Mouse (Mus musculus): ENCODE data around the gene Pm20d1. TPM values are rescaled to one million over a fixed set of nuclear protein-coding genes. Genes with fewer than 3 reads are reported as not detected.

Pm20d1 gene
- polyA plus RNA-seq, 1 experiment from 2014 or later = 0.72 TPM

GRCm38 (mm10) chr1:131820887-131821328, 23.7 kb downstream of the Pm20d1 start:
- no peak overlapping the region for H3K4me3 ChIP-seq (ENCODE audit: low read depth, low read length)
- ATAC-seq (ENCODE audit: insufficient read depth, low FRiP score, low TSS enrichment) = no peak
- WGBS = 77% methylated on average over 10 of the region's 10 CpGs
- no peak overlapping the region for H3K9ac ChIP-seq (ENCODE audit: low read length)
- H3K9me3 ChIP-seq (ENCODE audit: control insufficient read depth, low read length) = no peaks in the 10 kb centered on the region
- no peak overlapping the region for H3K27ac ChIP-seq (ENCODE audit: low read depth, low read length)
- no peak for DNase-seq (ENCODE audit: low spot score)
- H3K4me2 ChIP-seq (ENCODE audit: low read depth) = no peak overlapping the region
- no peaks in the 10 kb centered on the region for H3K36me3 ChIP-seq (ENCODE audit: control insufficient read depth, insufficient read depth, low read length)
- no peaks in the 10 kb centered on the region for H3K4me1 ChIP-seq (ENCODE audit: control insufficient read depth, insufficient read depth, low read length)
- H3K27me3 ChIP-seq (ENCODE audit: control insufficient read depth, insufficient read depth, low read length) = no peaks in the 10 kb centered on the region

GRCm38 (mm10) chr1:131822292-131822691, 25.1 kb downstream of the Pm20d1 start:
- 83% methylated on average over 8 of the region's 8 CpGs for WGBS
- Histone ChIP-seq H3K4me2 (ENCODE audit: low read depth) (no peak overlapping the region), H3K9ac (ENCODE audit: low read length) (no peak overlapping the region), H3K27ac (ENCODE audit: low read depth, low read length) (no peak overlapping the region), H3K9me3 (ENCODE audit: control insufficient read depth, low read length) (no peaks in the 10 kb centered on the region), H3K4me1 (ENCODE audit: control insufficient read depth, insufficient read depth, low read length) (no peaks in the 10 kb centered on the region), H3K4me3 (ENCODE audit: low read depth, low read length) (no peak overlapping the region), H3K36me3 (ENCODE audit: control insufficient read depth, insufficient read depth, low read length) (no peaks in the 10 kb centered on the region), H3K27me3 (ENCODE audit: control insufficient read depth, insufficient read depth, low read length) (no peaks in the 10 kb centered on the region)
- DNase-seq (ENCODE audit: low spot score) = no peak
- ATAC-seq (ENCODE audit: insufficient read depth, low FRiP score, low TSS enrichment) = no peak

- no peaks in the 10 kb centered on the region for H3K9me3 ChIP-seq (ENCODE audit: control insufficient read depth, low read length)
- no peak overlapping the region for H3K9ac ChIP-seq (ENCODE audit: low read length)
- H3K4me1 ChIP-seq (ENCODE audit: control insufficient read depth, insufficient read depth, low read length) = no peaks in the 10 kb centered on the region
- no peak overlapping the region for H3K4me3 ChIP-seq (ENCODE audit: low read depth, low read length)
- H3K27ac ChIP-seq (ENCODE audit: low read depth, low read length) = no peak overlapping the region
- 85% methylated on average over 1 of the region's 1 CpGs for WGBS
- H3K36me3 ChIP-seq (ENCODE audit: control insufficient read depth, insufficient read depth, low read length) = no peaks in the 10 kb centered on the region
- no peaks in the 10 kb centered on the region for H3K27me3 ChIP-seq (ENCODE audit: control insufficient read depth, insufficient read depth, low read length)
- DNase-seq (ENCODE audit: low spot score) (no peak), ATAC-seq (ENCODE audit: insufficient read depth, low FRiP score, low TSS enrichment) (no peak)
- no peak overlapping the region for H3K4me2 ChIP-seq (ENCODE audit: low read depth)
Observed at GRCm38 (mm10) chr1:131822856-131823492, 25.8 kb downstream of the Pm20d1 start.

GRCm38 (mm10) chr1:131823563-131823962, 26.4 kb downstream of the Pm20d1 start:
- Histone ChIP-seq H3K4me1 (ENCODE audit: control insufficient read depth, insufficient read depth, low read length) (no peaks in the 10 kb centered on the region), H3K9ac (ENCODE audit: low read length) (no peak overlapping the region), H3K27ac (ENCODE audit: low read depth, low read length) (no peak overlapping the region), H3K9me3 (ENCODE audit: control insufficient read depth, low read length) (no peaks in the 10 kb centered on the region), H3K4me3 (ENCODE audit: low read depth, low read length) (no peak overlapping the region), H3K36me3 (ENCODE audit: control insufficient read depth, insufficient read depth, low read length) (no peaks in the 10 kb centered on the region), H3K27me3 (ENCODE audit: control insufficient read depth, insufficient read depth, low read length) (no peaks in the 10 kb centered on the region), H3K4me2 (ENCODE audit: low read depth) (no peak overlapping the region)
- 46% methylated on average over 5 of the region's 5 CpGs for WGBS
- ATAC-seq (ENCODE audit: insufficient read depth, low FRiP score, low TSS enrichment) = no peak
- no peak for DNase-seq (ENCODE audit: low spot score)

- Histone ChIP-seq H3K4me2 (ENCODE audit: low read depth) (no peak overlapping the region), H3K4me3 (ENCODE audit: low read depth, low read length) (no peak overlapping the region), H3K9me3 (ENCODE audit: control insufficient read depth, low read length) (no peaks in the 10 kb centered on the region), H3K9ac (ENCODE audit: low read length) (no peak overlapping the region), H3K36me3 (ENCODE audit: control insufficient read depth, insufficient read depth, low read length) (no peaks in the 10 kb centered on the region), H3K4me1 (ENCODE audit: control insufficient read depth, insufficient read depth, low read length) (peaks cover 5% of the 10 kb centered on the region; the same call in 1 of the 2 replicates), H3K27me3 (ENCODE audit: control insufficient read depth, insufficient read depth, low read length) (no peaks in the 10 kb centered on the region), H3K27ac (ENCODE audit: low read depth, low read length) (no peak overlapping the region)
- no peak for DNase-seq (ENCODE audit: low spot score)
- 76% methylated on average over 11 of the region's 11 CpGs for WGBS
- no peak for ATAC-seq (ENCODE audit: insufficient read depth, low FRiP score, low TSS enrichment)
Observed at GRCm38 (mm10) chr1:131824528-131825181, 27.5 kb downstream of the Pm20d1 start.

GRCm38 (mm10) chr1:131827207-131827786, 30.1 kb downstream of the Pm20d1 start, which contains the start of gene Slc41a1:
Slc41a1 (plus strand) TSS chr1:131827493.
- peak; percentile 62 for ATAC-seq (ENCODE audit: insufficient read depth, low FRiP score, low TSS enrichment)
- no peak for DNase-seq (ENCODE audit: low spot score)
- WGBS = 3% methylated on average over 25 of the region's 25 CpGs

GRCm38 (mm10) chr1:131827787-131828258, 30.6 kb downstream of the Pm20d1 start:
- peak overlapping the region; percentile 44; the same call in 1 of the 2 replicates for H3K27ac ChIP-seq (ENCODE audit: low read depth, low read length)
- ATAC-seq (ENCODE audit: insufficient read depth, low FRiP score, low TSS enrichment) = peak; percentile 94
- H3K4me1 ChIP-seq (ENCODE audit: control insufficient read depth, insufficient read depth, low read length) = peaks cover 5% of the 10 kb centered on the region; the same call in 1 of the 2 replicates
- peak overlapping the region; percentile 82 for H3K4me3 ChIP-seq (ENCODE audit: low read depth, low read length)
- DNase-seq (ENCODE audit: low spot score) = peak; percentile 98
- no peaks in the 10 kb centered on the region for H3K9me3 ChIP-seq (ENCODE audit: control insufficient read depth, low read length)
- 0% methylated on average over 30 of the region's 36 CpGs for WGBS
- H3K4me2 ChIP-seq (ENCODE audit: low read depth) = peak overlapping the region; percentile 66
- H3K9ac ChIP-seq (ENCODE audit: low read length) = peak overlapping the region; percentile 86
- no peaks in the 10 kb centered on the region for H3K36me3 ChIP-seq (ENCODE audit: control insufficient read depth, insufficient read depth, low read length)
- no peaks in the 10 kb centered on the region for H3K27me3 ChIP-seq (ENCODE audit: control insufficient read depth, insufficient read depth, low read length)

More at GRCm38 (mm10) chr1:131827207-131827786, 30.1 kb downstream of the Pm20d1 start, which contains the start of gene Slc41a1:
- H3K9ac ChIP-seq (ENCODE audit: low read length) = peak within 1 kb of the TSS; percentile 86
- peak within 1 kb of the TSS; percentile 82 for H3K4me3 ChIP-seq (ENCODE audit: low read depth, low read length)
- peaks cover 5% of the 10 kb centered on the region; the same call in 1 of the 2 replicates for H3K4me1 ChIP-seq (ENCODE audit: control insufficient read depth, insufficient read depth, low read length)
- no peaks in the 10 kb centered on the region for H3K9me3 ChIP-seq (ENCODE audit: control insufficient read depth, low read length)
- no peaks in the 10 kb centered on the region for H3K27me3 ChIP-seq (ENCODE audit: control insufficient read depth, insufficient read depth, low read length)
- H3K36me3 ChIP-seq (ENCODE audit: control insufficient read depth, insufficient read depth, low read length) = no peaks in the 10 kb centered on the region
- peak within 1 kb of the TSS; percentile 44; the same call in 1 of the 2 replicates for H3K27ac ChIP-seq (ENCODE audit: low read depth, low read length)
- H3K4me2 ChIP-seq (ENCODE audit: low read depth) = peak within 1 kb of the TSS; percentile 66

GRCm38 (mm10) chr1:131828297-131829126, 31.3 kb downstream of the Pm20d1 start:
- Histone ChIP-seq H3K4me2 (ENCODE audit: low read depth) (peak overlapping the region; percentile 66), H3K36me3 (ENCODE audit: control insufficient read depth, insufficient read depth, low read length) (no peaks in the 10 kb centered on the region), H3K9ac (ENCODE audit: low read length) (peak overlapping the region; percentile 86), H3K27me3 (ENCODE audit: control insufficient read depth, insufficient read depth, low read length) (no peaks in the 10 kb centered on the region), H3K27ac (ENCODE audit: low read depth, low read length) (peak overlapping the region; percentile 44; the same call in 1 of the 2 replicates), H3K4me3 (ENCODE audit: low read depth, low read length) (peak overlapping the region; percentile 82), H3K9me3 (ENCODE audit: control insufficient read depth, low read length) (no peaks in the 10 kb centered on the region), H3K4me1 (ENCODE audit: control insufficient read depth, insufficient read depth, low read length) (peaks cover 5% of the 10 kb centered on the region; the same call in 1 of the 2 replicates)
- ATAC-seq (ENCODE audit: insufficient read depth, low FRiP score, low TSS enrichment) (peak; percentile 74), DNase-seq (ENCODE audit: low spot score) (no peak)
- 2% methylated on average over 20 of the region's 22 CpGs for WGBS
